Mouse (Mus musculus) kidney, postnatal 10 days (tissue): ENCODE measurements around the gene Sidt2.

ENCODE experiments used
- DNase-seq: peaks from one replicate; pipeline ENCODE4 v3.0.0; 2021; ENCODE audit warnings: mixed read lengths

Sidt2 gene

DNA sequence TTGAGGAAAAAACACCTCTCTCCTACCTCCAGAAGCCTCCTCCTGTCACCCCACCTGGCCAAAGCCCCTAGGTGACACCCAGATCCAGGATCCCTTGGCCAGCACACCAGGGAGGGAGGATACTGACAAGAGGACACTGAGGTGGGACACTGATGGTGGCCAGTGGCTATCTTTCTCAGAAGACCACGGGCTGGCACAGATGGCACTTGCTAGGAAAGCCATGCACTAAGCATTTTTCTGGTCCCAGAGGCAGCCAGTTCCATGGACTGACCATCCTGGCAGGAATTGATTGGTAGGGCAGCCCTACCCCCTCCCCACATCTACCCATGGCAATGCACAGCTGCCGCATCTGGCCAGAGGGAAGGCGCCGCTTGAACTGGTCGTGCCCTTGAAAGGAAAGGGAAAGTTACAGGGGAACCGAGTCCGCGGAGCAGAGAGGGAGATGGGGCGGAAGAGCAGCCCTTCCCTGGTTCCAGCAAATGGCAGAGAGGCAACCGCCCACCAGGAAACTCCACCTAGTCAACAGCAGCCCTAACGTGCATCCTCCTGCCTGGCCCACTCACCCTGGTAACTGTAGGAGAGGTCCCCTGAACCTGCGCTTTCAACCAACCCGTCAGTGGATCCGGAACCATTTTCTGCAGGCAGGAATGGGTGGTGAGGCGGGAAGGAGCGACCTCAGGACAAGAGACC, 8.7 kb downstream of the Sidt2 start:
- DNase-seq, result no peak

GRCm38 (mm10) chr9:45945721-45946120, 9.3 kb downstream of the Sidt2 start:
- no peak for DNase-seq

GRCm38 (mm10) chr9:45944506-45945400, 10.3 kb downstream of the Sidt2 start:
- DNase-seq, result no peak

DNA sequence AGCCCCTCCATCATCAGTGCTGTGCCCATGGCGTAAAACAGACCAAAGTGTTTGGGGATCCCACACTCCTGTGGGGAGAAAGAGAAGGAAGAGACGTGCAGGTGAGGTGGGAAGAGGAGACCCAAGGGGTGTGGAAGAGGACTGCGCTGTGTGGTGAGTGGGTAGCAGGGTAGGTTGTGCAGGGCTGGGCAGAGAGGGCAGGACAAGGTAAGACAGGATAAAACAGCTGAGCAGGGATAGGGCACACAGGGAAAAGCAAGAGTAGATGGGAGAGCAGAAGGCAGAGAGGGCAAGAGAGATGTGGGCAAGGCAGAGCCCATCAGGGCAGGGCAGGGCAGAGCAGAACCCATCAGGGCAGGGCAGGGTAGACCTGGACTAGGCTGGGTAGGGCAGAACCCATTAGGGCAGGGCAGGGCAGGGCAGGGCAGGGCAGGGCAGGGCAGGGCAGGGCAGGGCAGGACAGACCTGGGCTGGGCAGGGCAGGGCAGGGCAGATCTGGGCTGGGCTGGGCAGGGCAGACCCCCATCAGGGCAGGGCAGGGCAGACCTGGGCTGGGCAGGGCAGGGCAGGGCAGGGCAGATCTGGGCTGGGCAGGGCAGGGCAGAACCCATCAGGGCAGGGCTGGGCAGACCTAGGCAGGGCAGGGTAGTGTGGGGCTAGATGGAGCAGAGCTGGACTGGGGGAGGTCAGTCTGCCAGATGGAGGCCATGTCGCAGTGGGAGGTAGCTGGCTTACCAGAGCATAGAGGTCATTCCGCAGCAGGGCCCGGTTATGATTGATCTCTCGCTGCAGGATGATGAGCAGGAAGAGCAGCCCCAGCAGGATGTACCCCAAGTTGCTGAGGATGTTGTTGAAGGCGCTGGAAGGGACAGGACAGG, 11.2 kb downstream of the Sidt2 start:
- DNase-seq, result no peak

GRCm38 (mm10) chr9:45942916-45943315, 12.1 kb downstream of the Sidt2 start:
- DNase-seq, result no peak

DNA sequence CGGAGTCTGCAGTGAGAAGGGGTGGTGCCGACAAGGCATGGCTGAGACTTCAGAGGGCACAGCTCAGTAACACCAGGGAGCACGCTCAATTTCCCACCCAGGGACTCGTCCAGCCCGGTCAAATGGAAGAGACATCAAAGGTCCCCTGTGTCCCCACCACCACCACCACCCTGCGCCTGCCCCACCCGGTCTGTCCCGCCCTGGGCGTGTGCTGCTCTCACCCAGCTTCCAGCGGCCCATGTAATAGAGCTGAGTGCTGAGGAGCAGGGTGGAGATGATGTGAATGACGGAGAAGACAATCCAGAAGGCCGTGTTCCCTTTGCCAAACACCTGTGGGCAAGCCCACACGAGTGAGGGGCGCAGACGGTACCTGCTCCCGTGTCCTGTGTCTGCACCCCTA, 12.6 kb downstream of the Sidt2 start:
- DNase-seq, result no peak

- no peak for DNase-seq
Observed at GRCm38 (mm10) chr9:45941329-45941888, 13.6 kb downstream of the Sidt2 start.

DNA sequence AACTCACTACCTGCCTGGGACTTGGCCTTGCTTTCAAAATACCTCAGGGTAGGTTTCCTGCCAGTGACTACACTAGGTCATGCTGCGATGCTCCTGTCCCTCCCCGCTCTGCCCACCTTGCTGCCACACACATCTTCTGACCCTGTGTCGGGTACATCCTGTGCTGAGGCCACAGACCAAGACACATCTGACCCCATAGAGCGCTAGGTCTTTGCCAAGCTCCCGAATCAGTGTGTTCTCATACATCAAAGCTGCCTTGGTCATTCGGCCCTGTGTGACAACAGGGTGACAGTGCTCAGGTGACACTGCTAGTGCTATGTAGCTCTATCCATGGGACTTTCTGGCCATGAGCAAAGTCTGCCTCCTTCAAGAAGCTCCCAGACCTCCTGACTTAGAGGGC, 15.3 kb downstream of the Sidt2 start:
- no peak for DNase-seq

DNA sequence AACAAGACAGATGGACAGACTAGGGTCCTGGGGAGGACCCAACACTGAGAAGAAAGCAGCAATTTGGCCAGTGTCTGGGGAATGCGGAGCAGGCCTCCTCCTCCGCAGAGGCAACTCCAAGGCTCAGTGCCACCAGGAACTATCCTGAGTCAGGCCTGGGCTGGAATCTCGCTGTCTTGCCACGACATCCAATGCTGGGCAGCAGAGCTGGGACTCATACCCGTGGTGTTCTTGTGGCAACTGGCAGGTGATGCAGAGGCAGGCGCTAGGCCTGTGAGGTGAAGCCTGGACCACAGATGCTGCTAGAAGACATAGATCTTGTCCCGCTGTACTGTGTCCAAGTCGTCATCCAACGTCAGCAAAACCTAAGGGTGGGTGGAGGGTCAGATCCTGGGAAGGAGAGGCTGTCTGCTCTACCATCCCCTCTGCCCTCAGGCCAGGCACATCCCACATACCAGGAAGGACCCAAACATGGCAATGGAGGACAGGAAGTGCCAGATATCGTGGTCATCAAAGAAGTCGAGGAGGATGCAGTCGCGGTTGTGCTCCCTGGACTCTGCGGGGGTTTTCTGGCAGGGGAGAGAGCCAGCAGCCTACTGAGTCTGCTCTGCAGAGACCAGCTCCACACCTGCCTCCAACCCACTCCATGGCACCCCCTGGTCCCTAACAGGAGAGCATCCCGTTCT, 16.0 kb downstream of the Sidt2 start:
- no peak for DNase-seq

DNA sequence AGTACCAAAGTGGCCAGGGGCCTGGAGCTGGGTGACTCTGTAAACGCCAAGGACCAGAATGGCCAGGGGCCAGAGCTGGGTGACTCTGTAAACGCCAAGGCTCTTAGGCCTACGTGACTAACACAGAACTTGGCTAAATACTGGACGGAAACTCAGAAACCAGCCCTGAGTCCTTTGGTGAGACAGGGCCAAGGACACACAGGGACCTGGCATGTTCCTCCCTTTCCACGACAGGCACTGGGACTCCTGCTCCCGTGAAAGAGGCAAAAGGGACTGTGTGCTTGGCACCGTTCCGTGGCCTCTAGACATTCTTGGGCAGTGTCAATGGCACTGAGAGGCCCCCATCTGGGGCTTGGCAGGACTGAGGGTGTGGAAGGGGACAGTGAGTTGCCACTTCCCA, 17.0 kb downstream of the Sidt2 start:
- no peak for DNase-seq

GRCm38 (mm10) chr9:45936883-45937282, 18.2 kb downstream of the Sidt2 start:
- DNase-seq, result peak; percentile 86

DNA sequence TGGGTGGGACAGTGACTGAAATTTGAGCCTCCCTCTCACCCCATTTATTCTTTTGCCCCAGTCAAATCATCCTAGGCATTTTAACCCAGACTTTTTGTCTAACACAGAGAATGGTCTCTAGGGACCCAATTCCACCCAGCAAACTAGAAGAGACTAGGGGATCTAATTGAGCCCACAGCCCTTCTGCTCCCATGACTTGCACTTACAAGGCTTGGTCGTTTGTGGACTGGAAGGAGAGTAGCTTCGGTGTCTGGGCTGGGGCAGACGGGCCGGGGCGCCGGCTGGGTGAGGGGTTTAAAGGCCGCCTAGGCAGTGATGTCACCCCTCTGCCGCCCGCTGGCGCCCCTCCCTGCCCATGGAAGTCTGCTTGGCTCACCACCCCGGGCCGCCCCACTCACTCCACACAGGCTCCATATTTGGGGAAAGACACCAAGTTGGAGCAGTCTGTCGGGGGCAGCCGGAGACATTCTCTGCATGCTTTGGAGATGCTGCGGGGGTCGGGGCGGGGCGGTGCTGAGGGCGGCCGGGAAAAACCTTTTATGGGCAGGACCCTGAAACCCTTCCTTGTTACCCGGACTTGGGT, 19.3 kb downstream of the Sidt2 start, which contains the start of gene Tagln:
TSS of gene Tagln (minus strand) at position 431 of the 583 bp plus-strand sequence.
- peak; percentile 80 for DNase-seq

GRCm38 (mm10) chr9:45932571-45933415, 22.3 kb downstream of the Sidt2 start:
- no peak for DNase-seq

GRCm38 (mm10) chr9:45931958-45932357, 23.1 kb downstream of the Sidt2 start:
- DNase-seq, result peak; percentile 62

- no peak for DNase-seq
Observed at GRCm38 (mm10) chr9:45929285-45929684, 25.8 kb downstream of the Sidt2 start.

DNA sequence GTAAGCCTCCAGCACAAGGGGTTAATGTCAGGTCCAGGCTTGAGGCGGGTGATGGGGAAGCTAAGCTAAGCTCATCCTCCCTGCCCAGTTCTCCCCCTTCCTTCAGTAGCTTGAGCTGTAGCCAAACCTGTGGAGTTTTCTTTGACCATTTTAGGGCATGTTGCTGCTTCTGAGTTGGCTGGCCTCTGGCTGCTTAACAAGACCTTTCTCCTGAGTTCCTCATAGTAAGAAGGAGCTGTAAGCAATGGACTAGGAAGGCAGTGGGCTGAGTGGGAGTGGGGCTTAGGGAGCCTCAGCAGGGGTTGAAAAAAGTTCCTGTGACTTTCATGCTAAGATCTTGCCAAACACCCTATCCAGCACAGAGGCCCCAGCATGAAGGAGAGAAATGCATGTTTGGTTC, 35.2 kb downstream of the Sidt2 start:
- DNase-seq, result peak; percentile 38

DNA sequence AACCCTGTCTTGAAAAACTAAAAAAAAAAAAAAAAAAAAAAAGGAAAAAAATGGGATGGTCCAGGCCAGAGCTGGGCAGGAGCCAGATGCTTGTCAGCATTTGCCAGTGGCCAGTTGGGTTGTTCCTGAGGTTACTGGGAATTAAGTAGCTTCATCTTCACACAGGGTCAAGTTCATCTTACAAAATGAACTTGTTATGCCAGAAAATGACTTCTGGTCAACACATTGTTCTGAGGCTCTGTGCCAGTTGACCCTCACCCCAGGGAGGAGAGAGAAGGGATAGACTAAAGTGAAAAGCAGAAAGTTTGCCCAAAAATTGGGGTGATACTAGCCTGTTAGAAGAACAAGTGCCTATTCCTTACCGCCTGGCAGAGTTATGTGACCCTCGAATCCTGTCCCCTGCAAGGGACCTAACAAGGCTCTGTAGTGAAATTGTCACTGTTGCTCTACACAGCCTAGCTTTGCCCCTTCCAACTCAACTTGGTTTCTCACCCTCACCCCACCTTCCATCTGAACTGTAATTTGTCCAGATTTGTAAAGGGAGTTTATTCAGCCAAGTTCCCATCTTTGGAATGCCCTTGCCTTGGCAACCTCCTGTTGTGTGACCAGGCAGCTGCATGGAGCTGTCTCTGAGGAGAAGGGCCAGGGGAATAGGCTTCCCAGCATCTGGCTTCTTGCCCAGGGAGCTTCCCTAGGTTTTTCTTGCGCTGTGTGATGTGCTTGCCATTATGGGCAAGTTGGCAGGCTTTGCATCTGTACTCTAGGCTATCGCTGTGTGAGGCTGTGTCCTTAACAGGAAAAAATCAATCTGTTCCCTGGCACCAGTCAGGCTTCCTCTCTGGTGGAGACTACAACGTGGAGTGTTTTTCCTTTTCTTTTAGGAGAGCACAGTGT, 37.8 kb downstream of the Sidt2 start:
- DNase-seq, result peak; percentile 78

DNA sequence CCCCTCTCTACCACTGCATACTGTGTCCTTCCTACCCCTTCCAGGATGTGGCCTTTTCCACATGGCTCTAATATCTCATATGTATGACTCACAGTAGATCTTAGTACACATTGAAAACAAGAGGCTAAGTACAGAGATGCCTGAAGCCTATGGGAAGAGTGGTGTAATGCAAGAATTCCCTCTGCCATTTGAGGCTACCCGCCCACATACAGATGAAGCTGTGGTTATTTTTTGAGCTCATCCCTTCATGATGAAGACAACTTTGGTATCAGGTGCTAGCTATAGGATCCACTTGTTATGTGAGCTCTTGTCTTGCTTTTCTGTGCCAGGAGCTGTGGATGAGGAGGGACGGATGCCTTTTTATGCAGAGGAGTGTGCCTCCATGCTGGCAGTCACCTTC, 39.4 kb downstream of the Sidt2 start:
- no peak for DNase-seq

- DNase-seq, result peak; percentile 83
Observed at GRCm38 (mm10) chr9:45911673-45912072, 43.4 kb downstream of the Sidt2 start.

- no peak for DNase-seq
Observed at GRCm38 (mm10) chr9:45910995-45911394, 44.1 kb downstream of the Sidt2 start.
